Mouse (Mus musculus) left cerebral cortex, postnatal 36 days (tissue): ENCODE results near the gene Hormad2. TPM values are rescaled to one million over a fixed set of nuclear protein-coding genes. Genes with fewer than 3 reads are reported as not detected.

Experiments
- DNase-seq, 2 experiments: peaks; one replicate each; pipeline ENCODE4 v3.0.0; 2021 to 2022; ENCODE audit warnings: low spot score in 2 of 2, mixed read lengths in 1 of 2
- intact Hi-C: fragments of 180-260 bp; cut with DNase I; formaldehyde crosslinking; loops from one replicate; pipeline ENCODE4 v1.15.1; 2025
- total RNA-seq, 2 experiments: library from RNA; stranded (reverse); gene quantifications; 2 replicates each; pipeline ENCODE4 v1.2.3; 2021

Gene Hormad2
- total RNA-seq, result not detected

DNA sequence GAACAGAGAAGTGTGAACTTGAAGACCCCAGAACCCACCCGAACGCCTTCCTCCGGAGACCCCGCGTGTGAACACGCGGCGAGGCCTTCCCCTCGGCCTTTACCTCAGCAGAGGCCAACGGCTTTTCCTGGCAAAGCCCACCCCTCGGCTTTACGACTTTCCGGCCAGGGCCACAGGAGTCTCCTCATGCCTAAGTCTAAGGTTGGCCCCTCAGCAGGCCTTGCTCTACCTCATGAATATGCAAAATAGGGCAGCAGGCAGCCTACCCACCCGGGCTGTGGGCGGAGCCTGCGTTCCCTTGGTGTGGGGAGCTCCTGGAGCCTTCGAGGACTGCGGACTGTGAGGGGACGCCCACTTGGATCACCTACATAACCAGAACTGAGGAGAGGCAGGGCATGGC, at the start of gene Hormad2:
Hormad2 (minus strand) TSS at position 128 of the 400 bp plus-strand sequence.
- no peak for DNase-seq
- intact Hi-C loops, result no loop called here

DNA sequence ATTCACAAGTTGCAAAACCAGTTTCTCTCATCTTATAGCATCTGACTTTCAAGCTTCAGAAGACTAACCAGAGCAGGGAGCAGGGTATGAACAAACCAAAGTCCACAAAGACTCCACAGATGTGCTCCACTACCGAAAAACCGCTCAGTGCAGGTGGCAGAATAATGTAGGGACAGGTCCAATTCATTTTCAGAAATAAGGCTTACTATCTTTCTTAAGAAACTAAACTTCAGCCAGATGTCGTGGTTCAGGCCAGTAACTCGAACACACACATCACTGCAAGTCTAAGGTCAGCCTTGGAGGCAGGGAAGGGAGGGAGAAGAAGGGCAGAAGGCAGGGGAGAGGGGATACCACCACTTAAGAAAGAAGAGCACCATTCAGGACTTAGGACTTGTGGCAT, 48.3 kb upstream of the Hormad2 start:
- intact Hi-C loops, result no loop called here

DNA sequence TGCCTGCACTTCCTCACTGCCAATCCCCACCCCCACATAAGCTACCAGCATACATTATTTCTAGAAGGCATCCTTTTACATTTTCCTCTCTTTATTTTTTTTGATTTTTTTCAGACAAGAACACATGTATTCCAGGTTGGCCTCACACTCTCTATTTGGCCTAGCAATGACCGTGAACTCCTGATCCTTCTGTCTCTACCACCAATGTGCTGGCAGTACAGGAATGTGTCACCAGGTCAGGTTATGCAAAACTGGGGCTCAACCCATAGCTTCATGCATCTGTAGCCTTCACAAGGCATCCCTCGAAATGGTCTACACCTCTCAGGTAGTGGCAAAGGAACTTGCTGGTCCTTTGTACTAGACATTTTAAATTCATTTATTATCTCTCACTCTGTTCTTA, 47.9 kb upstream of the Hormad2 start:
- intact Hi-C loops, result no loop called here
- DNase-seq, result no peak

More for the DNA sequence above, 48.3 kb upstream of the Hormad2 start:
- DNase-seq, result no peak

DNA sequence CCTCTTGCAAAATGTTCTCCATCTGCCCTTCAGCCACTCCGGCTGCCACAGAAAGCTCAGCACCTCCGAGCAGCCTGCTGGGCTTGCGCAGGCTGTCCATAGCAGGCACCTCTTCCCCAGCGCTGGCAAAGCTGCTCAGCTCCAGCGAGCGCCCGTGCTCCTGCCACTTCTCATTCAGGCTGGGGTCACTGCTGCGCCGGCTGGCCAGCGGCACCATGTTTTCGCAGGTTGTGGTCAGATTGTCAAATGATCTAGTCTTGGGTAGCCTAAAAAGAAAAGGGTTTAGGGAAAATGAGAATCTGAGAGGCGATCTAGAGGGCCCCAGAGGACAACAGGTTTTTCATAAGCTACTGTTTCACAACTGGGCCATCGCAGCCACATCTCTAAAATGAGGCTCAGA, 47.5 kb upstream of the Hormad2 start:
- DNase-seq, result no peak
- intact Hi-C loops, result no loop called here

DNA sequence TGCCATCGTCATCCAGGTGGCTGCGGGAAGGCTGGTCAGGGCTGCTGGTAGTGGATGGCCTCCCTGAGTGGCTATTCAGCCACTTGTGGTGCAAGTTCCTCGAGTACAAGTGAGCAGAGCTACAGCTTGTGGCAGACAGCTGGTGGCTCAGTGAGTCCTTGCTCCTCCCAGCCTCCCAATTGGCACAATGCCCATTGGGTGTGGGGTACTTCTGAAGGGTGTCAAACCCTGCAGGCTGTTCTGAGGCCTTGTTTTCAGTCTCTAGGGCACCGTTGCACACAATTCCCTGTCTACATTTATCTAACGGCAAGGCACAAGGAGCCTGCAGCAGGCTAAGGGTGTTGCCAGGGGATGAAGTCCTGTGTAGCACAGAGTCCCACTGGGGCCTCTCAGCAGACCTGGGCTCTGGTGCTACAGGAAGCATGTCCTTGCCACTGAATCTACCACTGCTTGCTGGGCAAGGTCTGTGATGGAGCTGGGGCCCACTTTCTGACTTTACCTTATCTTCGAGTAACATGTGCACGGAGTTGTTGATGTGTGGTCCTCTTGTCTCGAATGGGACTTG, 46.6 kb upstream of the Hormad2 start:
- intact Hi-C loops, result no loop called here
- no peak for DNase-seq

DNA sequence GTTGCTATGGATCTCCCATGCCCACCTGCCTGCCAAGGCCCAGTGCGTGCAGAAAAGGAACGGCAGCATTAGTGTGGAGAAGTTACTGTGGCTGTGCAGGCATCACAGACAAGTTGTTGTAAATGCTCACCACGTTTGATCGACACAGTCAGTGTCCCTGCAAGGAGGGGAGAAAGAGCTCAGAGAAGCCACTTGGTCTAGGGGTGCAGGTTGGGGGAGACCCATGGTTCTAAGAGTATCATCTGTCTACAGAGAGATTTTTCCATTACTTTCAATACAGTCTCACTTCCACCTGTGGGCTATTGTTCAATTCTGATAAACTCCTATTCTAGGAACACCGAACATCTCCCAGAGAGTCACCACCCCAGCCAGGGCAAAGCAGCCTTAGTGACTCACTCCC, 43.6 kb upstream of the Hormad2 start:
- DNase-seq, result no peak
- intact Hi-C loops, result no loop called here

DNA sequence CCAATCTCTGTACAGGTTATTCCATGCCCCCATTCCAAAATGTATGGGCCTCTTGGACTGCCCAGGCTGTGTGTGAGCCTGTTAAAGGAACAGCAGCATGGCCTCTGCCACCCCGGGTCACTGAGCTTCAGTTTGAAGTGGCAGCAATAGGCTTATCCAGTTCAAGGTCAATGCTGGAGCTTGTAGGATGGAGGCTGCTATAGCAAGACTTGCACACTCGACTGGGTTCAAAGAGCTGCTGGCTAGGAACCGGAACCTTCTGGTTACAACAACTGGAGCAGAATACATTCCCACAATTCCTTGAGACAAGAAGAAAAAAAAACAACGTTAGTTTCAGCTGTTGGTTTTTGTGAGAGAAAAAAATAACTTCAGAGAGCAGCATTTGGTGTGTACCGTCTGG, 41.7 kb upstream of the Hormad2 start:
- intact Hi-C loops, result no loop called here
- DNase-seq, result no peak

DNA sequence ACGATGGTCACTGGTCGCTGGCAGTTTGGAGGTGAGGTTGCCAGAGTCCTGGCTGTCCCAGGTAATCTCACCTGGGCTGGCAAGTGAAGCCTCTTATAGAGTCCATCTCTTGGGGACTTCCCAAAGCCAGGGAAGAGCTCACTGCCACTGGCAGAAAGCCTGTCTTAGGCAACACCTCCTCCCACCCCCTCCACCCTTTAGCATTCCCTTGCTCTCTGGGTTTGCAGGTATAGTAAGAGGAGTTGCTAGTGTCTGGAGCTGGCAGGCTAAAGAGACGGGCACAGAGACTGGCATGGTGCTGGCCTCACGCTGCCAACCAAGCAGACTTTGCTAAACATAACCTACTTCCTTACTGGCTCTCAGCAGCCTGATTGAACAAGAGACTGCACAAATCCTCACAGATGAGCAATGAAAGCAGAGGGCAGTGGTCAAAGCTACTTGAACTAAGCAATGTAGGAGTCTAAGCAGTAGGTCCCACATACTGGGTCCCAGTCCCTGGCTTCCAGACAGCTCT, 35.3 kb upstream of the Hormad2 start:
- intact Hi-C loops, result no loop called here
- no peak for DNase-seq

DNA sequence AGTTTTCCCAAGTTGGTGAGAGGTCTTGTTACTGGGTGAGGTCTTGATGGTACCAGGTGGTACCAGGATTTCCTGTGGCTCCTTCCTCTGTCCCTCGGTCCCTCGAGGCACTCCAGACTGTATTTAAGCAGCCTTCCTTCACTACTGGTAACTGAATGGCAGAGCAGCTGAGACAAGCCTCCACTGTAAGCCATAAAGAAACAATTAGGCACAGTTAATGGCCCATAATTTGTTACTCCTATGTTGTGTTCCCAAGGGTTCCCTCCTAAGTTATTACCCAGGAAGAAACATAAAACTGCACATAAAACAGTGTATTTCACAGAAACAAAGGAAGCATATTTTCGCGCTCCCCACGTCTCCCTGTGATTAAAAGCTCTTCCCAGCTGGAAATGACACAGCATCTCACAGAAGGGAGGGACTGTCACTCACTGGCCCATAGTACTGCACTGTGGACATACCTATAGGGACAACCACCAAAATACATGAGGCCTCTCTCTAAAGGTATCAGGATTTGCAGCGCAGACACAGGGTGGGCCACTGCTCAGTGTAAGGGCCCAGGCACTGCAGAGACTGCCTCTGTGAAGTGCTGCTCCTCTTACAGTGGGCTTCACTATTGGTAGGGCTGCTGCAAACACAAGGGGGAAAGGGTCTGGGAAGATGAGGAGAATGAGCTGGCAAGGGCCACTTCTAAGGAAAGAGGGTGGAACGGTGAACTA, 31.7 kb upstream of the Hormad2 start:
- no peak for DNase-seq
- intact Hi-C loops, result no loop called here

DNA sequence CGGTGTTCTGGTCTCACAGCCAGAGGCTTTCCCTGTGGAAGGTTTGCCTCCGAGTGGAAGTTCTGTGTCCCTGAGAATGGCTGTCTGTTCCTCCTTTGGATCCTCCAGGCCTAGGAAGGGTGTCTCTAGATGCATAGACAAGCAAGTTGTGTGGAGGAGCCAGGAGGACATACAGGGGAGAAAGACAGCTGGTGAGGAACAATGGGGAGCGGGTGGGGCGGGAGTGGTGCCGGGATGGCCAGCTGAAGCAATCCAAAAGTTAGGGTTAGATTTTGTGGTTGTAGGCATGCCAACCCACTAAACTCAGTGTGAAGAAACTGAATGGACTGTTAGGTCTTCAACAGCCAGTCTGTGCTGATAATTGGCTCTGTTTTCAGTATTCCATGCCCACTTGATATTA, 30.8 kb upstream of the Hormad2 start:
- DNase-seq, result no peak
- intact Hi-C loops, result no loop called here

DNA sequence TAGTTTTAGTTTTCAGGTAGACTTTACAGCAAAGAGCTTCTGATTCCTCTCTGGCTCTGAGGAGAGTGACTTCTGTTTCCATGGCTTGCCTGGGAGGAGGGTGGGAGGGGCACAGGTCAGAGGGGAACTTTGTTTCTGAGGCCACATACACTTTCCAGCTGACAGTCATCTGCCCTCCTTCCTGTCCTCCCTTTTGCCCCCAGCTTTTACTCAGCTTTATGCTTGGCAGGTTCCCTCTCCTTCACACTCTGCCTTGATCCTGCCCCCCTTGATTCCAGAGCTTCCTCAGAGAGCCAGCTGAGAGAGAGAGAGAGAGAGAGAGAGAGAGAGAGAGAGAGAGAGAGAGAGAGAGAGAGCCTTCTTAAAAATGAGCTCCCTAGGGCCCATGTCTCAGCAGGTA, 30.3 kb upstream of the Hormad2 start:
- DNase-seq, result no peak
- intact Hi-C loops, result no loop called here

DNA sequence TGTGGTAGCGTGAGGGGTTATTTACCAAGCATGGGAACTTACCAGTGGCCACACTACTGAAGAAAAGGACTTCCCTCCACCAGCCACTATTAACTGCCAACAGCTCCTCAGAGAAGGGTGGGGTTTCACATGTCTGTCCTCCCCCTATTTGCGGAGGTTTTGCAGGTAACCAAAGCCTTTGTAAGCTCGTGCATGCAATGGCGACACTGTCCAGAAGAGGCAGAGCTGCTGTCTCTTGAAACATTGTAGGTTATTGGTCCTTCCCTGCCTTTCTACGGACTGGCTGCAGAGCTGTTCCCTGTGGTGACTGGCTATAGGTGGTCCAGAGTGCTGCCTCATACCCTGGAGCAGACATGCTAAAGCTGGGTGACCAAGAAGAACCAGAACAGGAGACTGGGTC, 28.2 kb upstream of the Hormad2 start:
- DNase-seq, result no peak
- intact Hi-C loops, result no loop called here

DNA sequence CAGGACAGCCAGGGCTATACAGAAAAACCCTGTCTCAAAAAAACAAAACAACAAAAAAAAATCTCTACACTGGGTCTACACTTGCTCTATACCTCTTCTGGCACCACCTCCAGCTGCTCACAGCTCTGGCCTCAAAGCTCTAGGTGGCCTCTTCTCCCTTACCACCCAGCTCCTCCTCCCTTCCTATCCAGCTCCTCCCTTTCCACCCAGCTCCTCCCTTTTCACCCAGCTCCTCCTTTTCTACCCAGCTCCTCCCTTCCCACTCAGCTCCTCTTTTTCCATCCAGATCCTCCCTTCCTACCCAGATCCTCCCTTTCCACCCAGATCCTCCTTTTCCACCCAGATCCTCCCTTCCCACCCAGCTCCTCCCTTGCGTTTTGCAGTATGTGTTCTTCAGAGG, 26.5 kb upstream of the Hormad2 start:
- intact Hi-C loops, result no loop called here

DNA sequence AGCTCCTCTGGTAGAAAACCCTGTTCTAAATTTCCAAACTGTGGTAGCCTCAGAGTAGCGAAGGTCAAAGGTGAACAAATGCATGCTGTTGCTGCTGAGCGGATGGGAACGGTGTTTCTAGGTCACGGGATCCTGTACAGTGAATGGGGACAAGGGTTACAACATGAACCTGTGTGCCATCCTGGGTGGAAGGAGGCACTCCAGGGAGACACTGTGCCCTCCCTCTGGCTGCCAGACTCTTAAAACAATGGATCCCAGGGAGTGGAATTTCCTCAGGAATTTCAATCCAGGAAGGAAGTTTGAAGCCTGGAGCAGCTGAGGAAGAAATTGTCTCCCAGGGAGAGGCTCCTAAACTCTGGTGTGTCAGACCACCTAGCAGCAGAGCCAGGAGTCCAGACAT, 25.3 kb upstream of the Hormad2 start:
- DNase-seq, result no peak
- intact Hi-C loops, result no loop called here

More for the DNA sequence above, 26.5 kb upstream of the Hormad2 start:
- no peak for DNase-seq

DNA sequence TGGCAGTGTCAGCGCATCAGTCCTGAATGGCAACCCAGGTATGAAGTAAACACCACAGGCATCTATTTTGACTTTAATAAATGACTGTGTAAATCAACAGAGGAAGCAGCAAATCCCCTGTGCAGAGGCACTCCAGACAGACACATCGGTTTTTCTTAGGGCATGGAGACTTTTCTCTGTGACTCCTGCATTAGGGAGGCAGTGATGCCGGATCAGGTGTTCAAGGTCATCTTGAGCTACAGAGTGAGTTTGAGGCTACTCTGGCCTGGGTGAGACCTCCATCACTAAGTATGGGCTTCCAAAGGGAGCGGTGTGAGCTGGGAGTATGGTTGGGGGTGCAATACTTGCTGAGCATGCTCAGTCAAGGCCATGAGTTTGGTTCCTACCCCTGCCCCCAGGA, 23.7 kb upstream of the Hormad2 start:
- intact Hi-C loops, result no loop called here
- no peak for DNase-seq

DNA sequence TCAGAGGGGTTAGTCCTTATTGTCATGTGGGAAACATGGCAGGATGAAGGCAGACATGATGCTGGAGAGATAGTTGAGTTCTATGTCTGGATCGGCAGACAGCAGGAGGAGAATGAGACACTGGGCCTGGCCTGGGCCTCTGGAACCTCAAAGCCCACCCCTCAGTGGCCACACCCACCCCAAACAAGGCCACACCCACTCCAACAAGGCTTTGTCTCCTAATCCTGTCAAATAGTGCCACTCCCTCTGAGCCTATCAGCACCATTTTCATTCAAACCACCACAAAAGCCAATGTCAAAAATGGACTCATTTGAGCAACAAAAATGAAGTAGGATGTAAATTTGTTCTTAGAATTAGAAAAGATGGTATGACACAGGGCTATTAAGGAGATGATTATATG, 23.3 kb upstream of the Hormad2 start:
- DNase-seq, result no peak
- intact Hi-C loops, result no loop called here

DNA sequence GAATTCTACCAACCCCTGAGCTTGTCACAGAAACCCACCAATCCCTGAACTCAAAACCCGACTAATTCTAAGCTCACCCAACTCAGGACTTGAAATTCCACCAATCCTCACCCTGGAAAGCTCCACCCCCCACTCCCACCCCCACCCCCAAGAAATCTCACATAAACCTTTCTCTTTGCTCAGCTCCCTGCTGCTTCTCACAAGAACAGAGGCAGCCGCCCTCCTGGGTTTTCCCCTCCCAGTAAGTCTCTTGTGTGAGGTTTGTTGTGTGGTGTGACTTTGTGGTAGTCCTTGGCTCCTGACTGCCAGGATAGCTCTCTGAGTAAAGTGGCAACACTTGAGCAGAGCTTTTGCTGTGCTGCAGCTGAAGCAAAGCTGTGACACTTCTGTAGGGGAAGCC, 22.0 kb upstream of the Hormad2 start:
- DNase-seq, result no peak
- intact Hi-C loops, result no loop called here

DNA sequence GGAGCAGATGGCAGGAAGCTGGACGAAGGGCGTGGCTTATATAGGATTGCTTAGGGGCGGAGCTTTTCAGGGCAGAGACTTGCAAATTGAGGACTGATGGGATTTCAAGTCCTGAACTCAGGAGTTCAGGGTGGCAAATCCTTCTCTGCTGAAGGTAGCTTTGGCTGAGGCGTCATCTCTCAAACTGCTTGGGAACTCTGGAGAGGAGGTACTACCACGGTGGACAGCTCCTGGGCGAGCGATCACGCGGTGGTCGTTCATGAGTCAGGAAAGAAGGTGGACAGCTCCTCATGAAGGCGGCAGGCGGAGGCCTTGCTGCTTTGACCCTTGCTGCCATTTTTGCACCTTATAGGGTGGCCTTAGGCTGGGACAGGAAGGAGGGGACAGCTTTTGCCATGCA, 20.2 kb upstream of the Hormad2 start:
- intact Hi-C loops, result no loop called here
- no peak for DNase-seq

DNA sequence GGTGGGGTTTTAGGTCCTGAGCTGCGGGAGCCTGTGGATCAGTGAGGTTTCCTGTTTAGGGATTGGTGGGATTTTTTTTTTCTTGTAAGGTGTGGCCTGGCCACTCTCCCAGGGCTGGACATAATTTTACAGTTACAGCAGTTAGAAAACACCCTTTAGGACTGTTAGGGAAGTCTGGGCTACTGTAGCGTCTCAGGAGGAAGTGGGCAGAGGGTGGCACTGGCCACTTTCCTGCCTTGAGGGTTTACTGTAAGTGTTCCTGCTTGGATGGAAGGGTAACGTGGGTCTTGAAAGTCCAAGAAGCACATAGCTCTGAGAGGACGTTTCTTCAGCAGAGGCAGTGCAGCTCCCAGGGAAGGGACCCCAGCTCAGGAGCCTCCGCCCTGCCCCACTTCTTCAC, 19.7 kb upstream of the Hormad2 start:
- DNase-seq, result no peak
- intact Hi-C loops, result no loop called here

DNA sequence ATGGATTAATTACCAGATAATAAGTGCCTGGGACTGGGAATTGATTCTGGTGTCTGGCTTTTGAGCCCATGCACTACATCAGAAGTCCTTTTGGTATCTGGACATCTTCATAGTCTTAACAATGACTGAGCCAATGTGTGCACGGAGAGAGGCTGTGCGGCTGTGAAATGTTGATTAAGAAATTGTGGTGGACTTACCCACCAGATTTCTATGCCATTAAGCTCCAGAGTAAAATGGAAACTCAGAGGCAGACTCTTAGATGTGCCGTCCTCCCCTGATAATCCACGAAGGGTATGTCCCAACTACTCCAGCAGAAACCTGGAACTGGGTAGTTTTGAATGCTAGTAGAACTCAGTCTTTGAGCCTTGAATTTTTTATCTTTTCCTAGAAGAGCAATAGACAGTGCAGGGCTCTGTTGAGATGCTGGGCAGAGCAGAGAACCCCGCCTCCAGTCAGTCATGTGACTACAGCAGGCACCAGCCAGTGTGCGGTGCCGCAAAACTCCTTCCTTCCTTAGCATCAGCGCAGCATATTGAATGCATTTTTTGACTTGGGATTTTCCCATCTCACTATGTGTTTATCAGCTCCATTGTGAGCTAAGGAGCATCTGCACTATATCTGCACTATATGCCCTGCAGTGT, 14.1 kb upstream of the Hormad2 start:
- intact Hi-C loops, result no loop called here

DNA sequence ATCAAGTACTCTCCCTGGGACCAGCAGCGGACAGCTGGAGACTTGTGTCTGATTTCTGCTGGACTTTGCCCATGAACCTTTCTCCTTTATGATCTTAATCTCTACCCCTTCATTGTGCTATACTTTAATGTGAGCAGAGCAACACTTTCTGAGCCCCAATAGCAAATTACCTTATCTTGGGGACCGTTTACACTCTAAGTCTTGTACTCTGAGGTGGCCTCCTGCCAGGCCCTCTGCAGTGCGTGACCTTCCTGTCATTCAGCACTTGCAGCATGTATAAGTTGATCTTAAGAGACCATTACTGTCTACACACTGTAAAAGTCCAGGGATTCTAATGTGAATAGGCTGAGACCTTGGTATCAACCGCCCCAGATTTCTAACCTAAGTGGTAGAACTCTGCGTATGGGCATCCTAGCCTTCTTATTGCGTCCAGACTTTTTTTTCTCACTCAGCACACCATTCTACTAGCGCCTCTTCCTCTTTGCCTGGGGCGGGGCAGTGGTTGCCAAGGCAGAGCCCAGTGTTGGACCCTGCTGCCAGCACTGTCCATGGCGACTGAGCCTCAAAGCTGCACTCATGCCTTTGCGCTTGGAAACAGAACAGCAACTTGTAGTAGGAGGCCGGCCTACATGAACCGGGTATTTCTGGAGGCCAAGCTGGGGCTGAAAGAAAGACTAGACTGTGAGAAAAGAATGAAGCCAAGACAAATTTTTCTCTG, 11.7 kb upstream of the Hormad2 start:
- intact Hi-C loops, result no loop called here
- DNase-seq, result no peak

More for the DNA sequence above, 14.1 kb upstream of the Hormad2 start:
- no peak for DNase-seq
